Mouse (Mus musculus) cerebellum, adult 9-10 months (tissue): ENCODE data around the gene 2810004N23Rik.
A peak's percentile ranks its signal among the peaks of the same experiment; 100 is the strongest.

ENCODE experiments used
- DNase-seq: peaks from one replicate; pipeline ENCODE4 v3.0.0; 2022

The 2810004N23Rik gene

DNA sequence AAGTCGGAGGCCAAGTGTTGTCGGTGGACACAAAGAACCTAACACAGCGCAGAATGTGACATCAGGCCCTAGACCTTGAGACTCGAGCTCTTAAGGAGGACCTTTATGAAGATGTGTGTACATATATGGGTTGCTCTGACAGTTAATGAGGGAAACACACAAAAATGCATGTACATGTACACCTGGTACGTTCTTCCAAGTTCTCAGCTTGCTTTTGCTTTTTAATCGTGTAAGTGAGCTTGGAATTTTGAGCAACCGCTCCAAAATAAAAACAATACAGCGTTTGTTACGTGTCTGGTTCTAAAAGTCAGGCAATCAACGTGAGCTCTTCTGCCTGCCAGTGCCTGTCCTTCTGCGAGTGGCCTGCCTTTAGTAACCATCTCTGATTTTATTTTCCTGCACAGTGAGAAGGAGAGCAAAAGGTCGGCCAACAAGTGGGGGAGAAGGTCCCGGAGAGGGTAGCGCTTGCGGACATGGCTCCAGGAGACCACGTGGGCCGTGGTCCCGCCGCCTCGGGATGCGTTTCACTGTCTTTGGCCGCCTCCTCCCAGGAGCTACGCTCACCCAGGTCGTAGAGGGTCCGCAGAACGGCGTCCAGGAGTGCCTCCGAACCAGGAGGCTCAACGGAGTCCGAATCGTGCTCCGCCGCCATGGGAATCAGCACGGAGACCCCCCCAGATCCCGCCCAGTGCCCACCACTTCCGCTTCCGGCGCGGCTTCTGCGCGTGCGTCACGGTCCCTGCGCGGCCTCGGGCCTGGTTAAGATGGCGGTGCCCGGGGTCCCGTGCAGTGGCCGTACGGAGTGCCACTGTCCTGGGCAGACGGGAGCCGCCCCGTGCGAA lies at the start of gene 2810004N23Rik, which contains the start of gene Gnpat:
TSS of gene 2810004N23Rik (minus strand) at position 800 of the 842 bp plus-strand sequence.
TSS of gene Gnpat (plus strand) at position 713 of the 842 bp plus-strand sequence.
- peak; percentile 89 for DNase-seq

DNA sequence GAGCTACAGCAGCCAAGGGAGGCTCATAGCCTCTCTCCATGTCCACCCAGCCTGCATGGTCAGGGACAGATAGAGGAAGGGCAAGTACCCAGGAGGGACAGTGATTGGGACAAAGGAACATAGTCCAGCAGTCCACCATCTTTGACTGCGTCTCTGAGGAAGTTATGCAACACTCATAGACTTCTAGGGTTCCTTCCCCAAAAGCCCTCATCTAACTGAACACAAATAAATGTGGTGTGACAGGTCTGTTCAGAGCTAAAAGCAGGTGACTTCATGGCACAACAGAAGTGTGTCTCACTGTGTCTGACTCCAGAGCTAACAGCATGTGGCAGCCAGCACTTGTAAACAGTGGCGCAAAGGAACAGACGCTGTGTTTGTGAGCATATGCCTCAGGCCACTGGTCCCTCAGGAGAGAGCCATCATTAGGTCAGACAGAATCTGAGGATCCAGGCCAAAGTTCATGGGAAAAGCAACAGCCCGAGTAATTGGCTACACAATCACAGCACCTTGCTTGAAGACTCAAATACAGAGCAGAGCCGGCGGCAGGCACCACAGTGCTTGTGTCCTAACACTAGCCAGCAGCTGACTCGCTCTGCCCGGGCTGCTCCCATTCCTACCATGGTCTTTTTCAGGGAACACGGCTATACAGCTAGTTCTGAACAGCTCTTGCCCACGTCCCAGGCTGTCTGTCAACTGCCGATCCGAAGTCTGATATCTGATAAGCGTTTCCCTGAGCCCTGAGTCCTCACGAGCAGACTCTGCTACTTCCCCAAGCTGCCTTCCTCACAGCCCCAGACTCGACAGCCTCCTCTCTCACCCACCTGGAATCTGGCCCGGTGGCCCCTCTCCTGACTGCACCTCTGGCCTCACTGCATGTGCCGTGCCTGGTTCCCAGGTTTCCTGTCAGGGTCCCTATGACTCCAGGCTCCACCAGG lies 49.3 kb upstream of the 2810004N23Rik start:
- peak; percentile 58 for DNase-seq

DNA sequence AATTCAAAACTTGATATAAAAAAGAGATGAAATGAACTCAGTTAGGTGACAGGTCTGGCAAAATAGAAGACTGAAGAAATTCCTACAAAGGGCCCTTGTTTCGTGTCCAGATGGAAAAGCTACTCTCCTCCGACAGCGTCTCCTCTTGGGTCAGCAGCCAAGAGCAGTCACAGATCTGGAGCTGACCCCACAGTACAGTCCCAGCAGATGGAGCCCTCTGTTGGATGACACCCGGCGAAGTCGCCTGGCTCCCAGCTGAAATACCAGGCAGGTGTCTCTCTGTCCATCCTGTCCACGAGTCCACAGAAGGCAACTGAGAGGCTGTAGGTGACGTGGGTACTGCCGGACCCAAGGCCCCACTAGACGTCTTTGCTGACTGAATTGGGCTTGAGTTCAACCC lies 47.4 kb upstream of the 2810004N23Rik start:
- peak; percentile 90 for DNase-seq

DNA sequence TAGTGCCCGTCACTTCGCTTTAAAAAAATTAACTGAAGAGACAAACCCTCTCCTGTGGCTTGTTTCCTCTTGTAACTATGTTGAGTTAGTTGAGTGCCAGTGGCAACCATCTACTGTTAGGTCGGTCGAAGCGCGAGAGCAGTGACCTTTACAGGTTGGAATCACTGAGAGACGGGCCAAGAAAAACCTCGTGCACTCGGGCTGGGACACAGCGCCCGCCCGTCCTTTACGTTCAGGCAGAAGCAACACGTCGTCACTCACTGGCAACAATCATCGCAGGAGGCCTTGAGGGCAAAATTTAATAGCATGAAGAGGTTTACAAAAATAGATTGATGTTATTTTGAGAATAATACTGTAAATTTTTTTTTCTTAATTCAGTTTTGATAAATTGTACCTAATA lies 47.0 kb upstream of the 2810004N23Rik start:
- DNase-seq = no peak

DNA sequence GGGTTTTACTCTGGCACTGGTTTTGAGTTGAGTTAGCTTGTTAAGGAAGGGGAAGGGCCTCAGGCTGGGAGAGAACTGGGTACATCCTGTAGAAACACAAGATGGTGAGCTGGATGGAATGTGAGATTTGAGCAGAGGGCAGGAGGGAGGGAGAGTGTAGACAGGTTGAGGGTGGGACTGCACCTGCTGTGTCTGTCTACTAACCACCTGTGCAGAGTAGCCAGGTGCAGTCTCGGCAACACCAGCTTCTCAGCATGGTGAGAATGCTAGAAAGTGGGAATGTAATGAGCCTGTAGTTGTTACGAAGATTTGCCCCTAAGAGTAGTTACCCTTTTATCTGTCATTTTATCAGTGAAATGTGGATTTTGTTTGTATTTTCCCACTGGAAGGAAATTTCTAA lies 42.6 kb upstream of the 2810004N23Rik start:
- DNase-seq = no peak

DNA sequence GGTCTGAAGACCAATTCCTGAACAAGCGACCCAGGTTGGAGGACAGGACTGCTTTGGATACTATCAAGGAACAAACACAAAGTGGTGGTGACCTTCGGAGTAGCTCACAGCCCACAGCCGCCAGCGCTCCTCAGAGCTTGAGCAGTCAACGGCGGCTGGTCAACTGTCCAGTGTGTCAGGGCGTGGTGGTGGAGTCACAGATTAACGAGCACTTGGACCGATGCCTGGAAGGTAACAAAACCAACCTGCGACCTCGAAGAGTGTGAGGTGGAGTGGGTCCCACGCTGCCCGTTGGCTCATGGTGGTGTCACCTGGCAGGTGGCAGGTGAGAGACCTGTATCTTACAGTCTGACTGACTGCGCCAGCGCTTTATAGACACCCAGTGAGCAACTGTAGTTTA lies 40.3 kb upstream of the 2810004N23Rik start:
- no peak for DNase-seq

DNA sequence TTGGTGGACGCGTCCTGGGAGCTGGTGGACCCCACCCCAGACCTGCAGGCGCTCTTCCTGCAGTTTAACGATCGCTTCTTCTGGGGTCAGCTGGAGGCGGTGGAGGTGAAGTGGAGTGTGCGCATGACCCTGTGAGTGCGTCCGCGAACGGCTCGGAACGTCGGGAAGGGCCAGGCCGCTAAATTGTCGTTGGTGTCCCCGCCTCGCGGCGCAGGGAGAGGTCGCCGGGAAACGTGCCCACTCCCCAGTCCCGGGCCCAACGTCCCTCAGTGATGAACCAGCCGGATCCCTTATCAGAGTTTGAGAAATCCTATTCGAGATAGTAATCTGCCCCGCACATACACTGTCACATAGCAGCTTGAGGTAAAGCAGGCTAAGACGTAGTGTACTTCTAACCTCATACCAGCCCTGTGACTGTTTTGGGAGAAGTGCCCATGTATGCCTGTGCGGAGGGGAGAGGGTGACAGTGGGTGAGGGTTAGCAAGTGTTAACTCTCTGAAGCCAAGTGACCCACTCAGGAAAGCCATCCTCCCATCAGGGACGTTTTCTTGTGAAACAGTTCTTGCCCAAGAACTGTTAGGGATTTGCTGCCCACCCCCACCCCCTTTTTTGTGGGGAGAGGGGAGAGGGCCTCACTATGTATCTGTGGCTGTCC lies 35.5 kb upstream of the 2810004N23Rik start:
- no peak for DNase-seq

DNA sequence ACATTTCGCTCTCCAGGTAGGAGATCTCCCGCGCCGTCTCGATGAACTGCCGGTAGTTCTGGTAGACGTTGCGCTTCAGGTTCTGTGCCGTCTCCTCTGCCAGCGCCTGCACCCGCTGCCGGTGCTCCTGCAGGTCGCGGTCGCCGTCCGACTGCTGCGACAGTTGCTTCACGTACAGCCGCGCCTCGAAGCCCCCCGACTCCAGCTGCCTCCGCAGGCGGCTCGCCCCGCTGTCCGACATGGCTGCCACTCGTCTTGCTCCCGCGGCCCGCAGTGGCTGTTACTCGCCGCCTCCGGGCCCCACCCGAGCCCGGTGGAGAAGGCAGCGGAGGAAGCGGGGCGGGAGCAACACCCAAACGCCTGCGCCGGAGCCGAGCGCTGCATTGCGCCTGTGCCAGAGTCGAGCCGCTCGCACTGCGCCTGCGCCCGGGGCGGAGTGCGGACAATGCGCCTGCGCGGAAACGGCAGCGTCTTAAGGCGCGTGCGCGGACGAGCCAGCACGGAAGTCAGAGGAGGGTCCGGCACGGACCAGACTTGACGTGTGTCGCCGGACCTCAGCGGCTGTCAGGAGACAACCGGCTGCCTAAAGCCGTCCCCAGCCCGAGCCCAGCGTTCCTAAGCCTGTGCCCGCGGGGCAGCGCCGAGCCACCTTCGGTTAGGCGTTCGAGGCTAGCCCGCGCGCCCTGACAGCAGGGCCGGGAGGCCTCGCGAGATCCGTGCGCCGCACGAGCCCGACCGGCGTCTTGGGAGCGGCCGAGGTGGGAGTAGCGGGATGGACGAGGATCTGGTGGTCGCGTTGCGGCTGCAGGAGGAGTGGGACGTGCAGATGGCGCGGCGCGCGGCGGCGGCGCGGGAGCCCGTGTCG lies 34.7 kb upstream of the 2810004N23Rik start, which contains the start of the genes Exoc8 and Sprtn:
TSS of gene Exoc8 (minus strand) at position 320 of the 865 bp plus-strand sequence.
TSS of gene Sprtn (plus strand) at position 501 of the 865 bp plus-strand sequence.
- DNase-seq = peak; percentile 95

DNA sequence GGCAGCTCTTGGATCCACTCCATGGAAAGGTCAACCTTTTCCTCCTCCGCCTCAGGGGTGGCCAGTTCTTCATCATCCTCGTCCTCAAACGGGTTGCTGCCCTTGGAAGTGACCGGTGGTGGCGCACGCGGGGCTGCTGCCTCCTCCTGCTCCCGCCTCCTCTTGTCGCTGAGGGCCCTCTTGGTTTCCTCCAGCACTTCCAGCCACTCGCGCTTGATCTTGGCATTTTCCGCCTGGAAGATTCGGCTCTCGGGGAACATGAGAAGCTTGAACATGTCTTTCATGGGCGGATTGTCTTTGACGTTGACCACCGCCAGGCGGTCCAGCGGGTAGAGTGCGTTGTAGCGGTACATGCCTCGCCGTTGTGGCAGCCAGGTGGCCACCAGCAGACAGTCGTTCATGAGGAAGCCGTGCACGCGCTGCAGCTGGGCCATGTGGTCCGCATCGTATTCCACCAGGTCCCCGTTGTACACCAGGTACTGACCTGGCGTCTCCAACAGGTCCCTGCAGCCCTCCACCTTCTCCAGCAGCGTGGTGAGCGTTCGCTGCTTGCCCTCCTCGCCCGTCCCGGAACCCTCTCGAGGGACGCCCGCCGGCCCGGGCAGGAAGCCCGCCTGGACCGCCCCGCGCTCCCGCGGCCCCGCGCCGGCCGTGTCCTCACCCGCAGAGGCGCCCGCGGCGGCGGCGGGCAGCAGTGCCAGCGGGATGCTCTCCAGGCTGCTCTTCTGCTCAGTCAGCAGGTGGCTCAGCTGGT lies 33.9 kb upstream of the 2810004N23Rik start:
- DNase-seq = peak; percentile 79

DNA sequence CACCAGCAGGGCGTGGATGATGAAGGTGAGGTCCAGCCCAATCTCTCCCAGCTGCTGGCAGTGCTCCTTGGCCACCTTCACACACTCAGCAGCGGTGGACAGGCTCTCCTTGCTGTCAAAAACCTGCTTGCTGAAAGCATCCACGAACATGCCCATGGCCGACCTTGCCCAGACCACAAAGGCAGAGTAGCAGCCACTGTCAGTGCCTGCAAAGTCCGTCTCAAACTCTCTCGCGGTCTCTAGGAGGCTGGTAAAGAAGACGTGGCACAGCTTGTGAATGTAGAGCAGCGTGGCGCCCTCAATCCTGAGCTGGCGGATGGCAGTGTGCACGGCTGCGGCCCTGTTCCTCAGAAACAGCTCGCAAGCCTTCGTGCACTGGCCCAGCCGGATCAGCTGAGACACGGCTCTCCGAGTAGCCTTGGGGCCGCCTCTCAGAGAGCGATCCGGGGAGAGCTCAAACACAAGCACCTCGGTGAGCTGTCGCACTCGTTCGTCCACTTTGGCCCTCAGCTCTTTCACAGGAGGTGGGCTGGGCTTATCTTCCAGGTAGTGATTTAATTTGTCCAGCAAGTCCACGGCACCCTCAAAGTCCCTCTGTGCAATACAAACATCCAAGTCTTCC lies 33.2 kb upstream of the 2810004N23Rik start:
- DNase-seq = no peak

DNA sequence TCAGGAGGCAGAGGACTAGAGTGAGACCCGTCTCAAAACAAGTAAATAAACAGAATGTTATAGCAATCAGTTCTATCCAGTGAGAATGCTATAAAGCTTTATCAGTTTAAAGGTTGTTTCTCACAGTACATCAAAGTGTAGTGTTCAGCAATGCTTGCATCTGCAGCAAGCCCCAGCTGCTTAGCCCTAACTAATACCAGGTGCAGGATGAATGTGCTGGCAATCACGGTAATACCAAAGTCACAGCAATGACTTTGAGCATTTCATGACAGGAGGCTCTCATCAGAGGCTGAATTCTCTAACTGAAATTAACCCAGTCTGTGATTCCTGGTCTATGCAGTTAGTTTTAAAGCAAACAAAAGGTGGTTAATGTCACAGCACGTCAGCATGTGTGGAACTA lies 29.7 kb upstream of the 2810004N23Rik start:
- no peak for DNase-seq

DNA sequence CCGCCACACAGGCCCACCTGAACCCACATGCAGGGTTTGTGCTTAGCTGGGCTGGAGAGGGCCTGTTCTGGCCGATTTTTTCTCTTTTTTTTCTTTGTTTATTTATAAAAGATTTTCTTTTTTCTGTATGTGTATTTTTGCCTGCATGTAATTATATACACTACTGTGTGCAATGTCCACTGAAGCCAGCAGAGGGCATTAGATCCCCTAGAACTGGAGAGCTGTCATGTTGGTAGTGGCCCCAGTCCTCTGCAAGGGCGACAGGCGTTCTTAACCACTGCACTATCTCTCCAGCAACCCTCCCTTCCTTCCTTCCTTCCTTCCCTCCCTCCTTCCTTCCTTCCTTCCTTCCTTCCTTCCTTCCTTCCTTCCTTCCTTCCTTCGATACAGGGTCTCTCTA lies 25.5 kb upstream of the 2810004N23Rik start:
- DNase-seq = no peak

DNA sequence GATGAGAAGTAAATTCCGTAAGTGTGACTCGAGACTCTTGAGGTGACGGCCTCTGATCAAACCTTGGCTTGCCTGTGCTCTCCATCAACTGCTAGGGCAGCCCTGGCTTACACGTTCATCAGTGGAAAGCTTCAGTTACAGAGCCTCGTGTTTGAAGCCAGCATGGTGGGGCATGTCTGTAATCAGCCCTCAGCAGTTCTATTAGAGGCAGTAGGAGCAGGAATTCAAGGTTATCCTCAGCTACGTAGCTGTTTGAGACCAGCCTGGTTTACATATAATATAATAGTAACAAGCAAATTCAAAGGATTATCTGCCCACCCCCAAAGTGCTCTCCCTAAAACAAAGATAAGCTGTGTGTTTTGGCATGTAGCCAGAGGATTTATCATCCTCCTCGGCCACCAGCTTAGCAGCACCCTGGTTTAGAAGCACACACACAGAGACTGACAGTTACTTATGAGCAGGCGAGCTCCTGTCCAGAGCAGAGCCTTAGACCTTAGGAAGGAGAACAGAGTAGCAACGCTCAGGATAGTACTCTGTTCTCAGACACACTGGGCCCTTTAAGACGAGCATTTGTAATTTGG lies 16.1 kb upstream of the 2810004N23Rik start:
- DNase-seq = no peak

DNA sequence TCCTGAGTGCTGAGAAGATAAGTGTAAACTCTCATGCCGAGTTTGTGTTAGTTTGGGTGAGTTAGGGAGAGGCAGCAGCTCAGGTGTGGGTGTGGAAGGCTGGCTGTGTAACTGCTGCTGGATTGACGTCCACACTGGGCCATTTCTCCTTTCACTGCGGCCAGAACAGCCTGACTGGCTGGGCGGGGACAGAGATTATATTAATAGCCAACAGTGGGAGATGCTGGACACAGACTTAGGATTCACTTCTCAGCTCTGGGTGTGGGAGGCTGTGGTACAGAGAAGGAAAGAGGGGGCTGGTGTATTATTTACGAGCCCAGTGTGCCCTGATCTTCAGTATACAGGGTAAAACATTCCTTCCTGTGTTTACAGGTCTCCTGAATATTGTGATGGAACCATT lies 15.2 kb upstream of the 2810004N23Rik start:
- DNase-seq = no peak

DNA sequence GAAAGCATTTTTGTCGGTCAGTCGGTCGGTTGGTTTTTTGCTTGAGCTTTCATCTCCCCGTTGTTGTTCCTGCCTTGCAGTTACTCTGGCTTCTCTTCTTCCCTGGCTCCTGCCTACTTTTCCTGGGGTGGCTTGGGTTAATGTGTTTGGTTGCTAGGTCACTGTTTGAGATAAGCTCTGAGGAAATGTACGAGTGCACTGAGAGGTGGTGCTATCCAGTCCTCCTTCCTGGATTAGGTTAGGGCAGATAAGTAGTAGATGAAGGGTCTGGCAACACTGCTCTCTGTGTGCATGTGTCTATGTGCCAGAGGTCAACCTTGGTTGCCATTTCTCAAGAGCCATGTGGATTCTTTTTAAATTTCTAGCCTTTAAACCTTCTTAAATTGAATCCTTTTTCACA lies 9.8 kb upstream of the 2810004N23Rik start:
- DNase-seq = no peak

DNA sequence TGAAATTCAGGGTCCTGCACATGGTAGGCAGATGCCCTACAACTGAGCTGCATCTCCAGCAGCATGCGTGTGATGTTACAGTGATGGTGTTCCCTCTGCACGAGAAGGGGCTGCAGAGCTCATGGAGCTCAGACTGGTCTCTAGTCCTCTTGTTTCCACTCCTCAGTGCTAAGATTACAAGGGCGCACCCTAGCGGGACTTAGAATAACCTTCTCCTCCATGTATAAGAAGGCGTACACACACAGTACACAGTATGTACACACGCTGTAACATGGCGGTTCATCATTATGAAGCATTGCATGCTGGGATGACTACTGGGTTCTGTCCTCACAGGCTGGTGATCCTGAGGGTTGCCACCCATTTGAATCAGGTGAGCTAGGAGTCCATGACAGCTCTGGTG lies 9.2 kb upstream of the 2810004N23Rik start:
- DNase-seq = no peak

DNA sequence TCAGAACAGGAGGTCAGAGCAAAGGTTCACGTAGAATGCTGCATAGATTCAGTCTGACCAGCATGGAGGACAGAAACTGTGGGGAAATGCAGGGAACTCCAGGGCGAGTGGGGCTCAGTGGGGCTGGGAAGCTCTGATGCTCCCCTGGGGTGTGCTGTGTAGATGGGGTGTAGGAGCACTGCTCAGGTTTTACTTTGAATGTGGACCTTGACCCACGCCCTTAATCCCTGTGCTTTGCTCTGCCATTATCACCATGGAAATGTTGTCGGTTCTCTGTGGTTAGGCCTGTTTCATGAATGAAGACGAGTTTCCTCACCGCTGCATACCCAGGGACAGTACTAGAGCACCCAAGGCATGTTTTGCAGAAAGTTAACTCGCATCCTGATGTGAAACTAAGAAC lies 8.6 kb upstream of the 2810004N23Rik start:
- DNase-seq = no peak

DNA sequence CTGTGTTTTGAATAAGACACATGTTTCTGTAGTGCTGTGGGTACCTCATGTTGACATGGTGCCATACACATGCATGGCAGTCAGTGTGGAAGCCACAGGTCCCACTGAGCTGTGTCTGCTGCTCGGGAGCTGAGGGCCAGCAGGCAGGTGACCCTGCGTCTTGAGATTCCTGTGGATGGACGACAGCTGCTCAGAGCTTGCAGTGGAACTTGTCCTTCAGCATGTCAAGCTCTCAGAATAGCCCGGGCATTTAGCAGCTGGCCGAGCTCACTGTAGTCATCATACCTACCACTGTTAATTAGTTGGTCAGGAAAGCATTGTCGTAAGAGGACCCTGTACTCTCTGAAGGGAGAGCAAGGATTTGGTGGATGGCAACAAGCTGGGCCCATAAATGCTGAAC lies 6.8 kb upstream of the 2810004N23Rik start:
- no peak for DNase-seq

DNA sequence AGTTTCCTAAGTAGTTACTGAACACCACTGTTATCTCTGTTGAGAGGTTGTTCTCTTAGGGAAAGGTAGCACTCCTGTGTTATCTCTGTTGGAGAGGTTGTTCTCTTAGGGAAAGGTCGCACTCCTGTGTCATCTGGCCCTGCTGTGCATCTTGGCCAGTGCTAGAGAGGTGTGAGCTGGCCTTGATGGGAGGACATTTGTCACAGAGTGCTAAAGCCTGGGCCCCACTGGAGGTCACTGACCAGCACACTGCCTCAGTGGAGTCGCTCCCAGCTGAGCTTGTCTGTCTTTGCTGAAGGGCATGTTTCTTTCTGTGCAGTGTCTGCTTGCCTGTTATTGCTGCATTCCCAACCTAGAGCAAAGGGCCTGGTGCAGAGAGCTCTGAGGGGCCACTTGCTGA lies 4.2 kb upstream of the 2810004N23Rik start:
- no peak for DNase-seq

DNA sequence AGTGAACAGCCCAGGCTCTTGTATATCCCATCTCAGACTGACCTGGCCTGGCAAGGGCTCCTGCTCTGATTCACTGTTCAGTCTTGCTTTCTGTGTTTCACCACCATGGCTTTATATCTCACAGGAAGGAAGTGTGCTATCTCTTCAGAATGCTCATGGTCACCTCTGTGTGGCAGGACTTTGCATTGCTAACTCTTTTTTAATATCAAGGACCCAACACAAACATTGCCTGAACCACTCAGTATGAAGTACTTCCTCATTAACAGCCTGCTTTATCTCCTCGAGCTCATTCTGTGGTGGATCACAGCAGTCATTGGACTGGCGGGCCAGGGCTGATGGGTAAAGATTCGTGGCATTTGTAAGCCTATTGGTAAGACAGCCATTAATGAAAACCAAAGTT lies 3.7 kb upstream of the 2810004N23Rik start:
- DNase-seq = no peak
